Mouse (Mus musculus): ENCODE measurements around the gene Plppr4. TPM values are rescaled to one million over a fixed set of nuclear protein-coding genes. Genes with fewer than 3 reads are reported as not detected.

Plppr4 gene
- 1.5 and 16.3 TPM in 2 replicates for polyA plus RNA-seq (2012; rRNA removed; ENCODE audit: low replicate concordance)

GRCm38 (mm10) chr3:117360528-117360927, at the start of gene Plppr4:
Plppr4 (minus strand) TSS chr3:117360876.

Other genes starting within 250 kb of the Plppr4 start
- 0.23 TPM in 1 of 2 replicates, not detected in the other for gene Plppr5, start 214.0 kb upstream of the Plppr4 start, polyA plus RNA-seq (2012; rRNA removed; ENCODE audit: low replicate concordance)

Data from subcutaneous adipose tissue, adult 2 months (tissue).